Mouse (Mus musculus): ENCODE data around the gene Psors1c2.

The Psors1c2 gene

GRCm38 (mm10) chr17:35556186-35556765 lies 23.3 kb downstream of the Psors1c2 start:
- DNase-seq (ENCODE audit: extremely low spot score, low spot score), result no peak

- DNase-seq (ENCODE audit: extremely low spot score, low spot score), result no peak
Observed at GRCm38 (mm10) chr17:35556812-35557211, 23.8 kb downstream of the Psors1c2 start.

GRCm38 (mm10) chr17:35557351-35557750 lies 24.4 kb downstream of the Psors1c2 start:
- no peak for DNase-seq (ENCODE audit: extremely low spot score, low spot score)

GRCm38 (mm10) chr17:35558216-35558615 lies 25.2 kb downstream of the Psors1c2 start:
- no peak for DNase-seq (ENCODE audit: extremely low spot score, low spot score)

GRCm38 (mm10) chr17:35567150-35567549 lies 34.1 kb downstream of the Psors1c2 start, which contains the start of gene 2300002M23Rik:
Gene 2300002M23Rik, plus strand, starts transcription at chr17:35567450.
- DNase-seq (ENCODE audit: extremely low spot score, low spot score), result no peak

GRCm38 (mm10) chr17:35567767-35568166 lies 34.8 kb downstream of the Psors1c2 start:
- no peak for DNase-seq (ENCODE audit: extremely low spot score, low spot score)

GRCm38 (mm10) chr17:35569091-35569944 lies 36.3 kb downstream of the Psors1c2 start:
- DNase-seq (ENCODE audit: extremely low spot score, low spot score), result peak; percentile 41

- no peak for DNase-seq (ENCODE audit: extremely low spot score, low spot score)
Observed at GRCm38 (mm10) chr17:35570836-35571235, 37.8 kb downstream of the Psors1c2 start.

GRCm38 (mm10) chr17:35571477-35571876 lies 38.5 kb downstream of the Psors1c2 start:
- no peak for DNase-seq (ENCODE audit: extremely low spot score, low spot score)

GRCm38 (mm10) chr17:35578211-35578610 lies 45.2 kb downstream of the Psors1c2 start:
- DNase-seq (ENCODE audit: extremely low spot score, low spot score), result peak; percentile 80

GRCm38 (mm10) chr17:35582900-35583299 lies 49.9 kb downstream of the Psors1c2 start:
- DNase-seq (ENCODE audit: extremely low spot score, low spot score), result no peak
